Mouse (Mus musculus) embryonic facial prominence, embryonic 11.5 days (tissue): Measurements from ENCODE around the gene Lsm8. TPM values are rescaled to one million over a fixed set of nuclear protein-coding genes. Genes with fewer than 3 reads are reported as not detected.

ENCODE experiments used
- ATAC-seq: fragments of 200-750 bp; cut with Nextera tagmentation; replicated peaks from 2 replicates; pipeline ENCODE4 v1.8.0; 2017; ENCODE audit warnings: low read depth; ENCODE audit not compliant: insufficient number of reproducible peaks, low FRiP score, low TSS enrichment
- DNase-seq: peaks from one replicate; pipeline ENCODE4 v3.0.0-alpha.2; 2015; ENCODE audit warnings: low spot score
- H3K27ac ChIP-seq: fragments of 300-500 bp; sonication (generic); replicated peaks from 2 replicates; pipeline ENCODE4 v1.5.1; 2014; ENCODE audit warnings: mild to moderate bottlenecking, low read depth, low read length, control low read depth
- H3K27me3 ChIP-seq: fragments of 300-500 bp; sonication (generic); 2 replicates; pipeline ENCODE4 v1.6.1; 2014; ENCODE audit warnings: mild to moderate bottlenecking, low read length, moderate library complexity, mixed read lengths; ENCODE audit not compliant: control insufficient read depth, insufficient read depth
- H3K36me3 ChIP-seq: fragments of 300-500 bp; sonication (generic); replicated peaks from 2 replicates; pipeline ENCODE4 v1.6.1; 2014; ENCODE audit warnings: low read depth, mild to moderate bottlenecking, low read length, moderate library complexity, mixed read lengths; ENCODE audit not compliant: control insufficient read depth, insufficient read depth
- H3K4me1 ChIP-seq: fragments of 300-500 bp; sonication (generic); 2 replicates; pipeline ENCODE4 v1.6.1; 2014; ENCODE audit warnings: low read length, mixed read lengths; ENCODE audit not compliant: control insufficient read depth, insufficient read depth
- H3K4me2 ChIP-seq: fragments of 300-500 bp; sonication (generic); 2 replicates; pipeline ENCODE4 v1.6.1; 2014; ENCODE audit warnings: low read depth, mild to moderate bottlenecking, control low read depth, low read length, moderate library complexity
- H3K4me3 ChIP-seq: fragments of 300-500 bp; sonication (generic); 2 replicates; pipeline ENCODE4 v1.5.1; 2014; ENCODE audit warnings: low read depth, low read length, control low read depth
- H3K9ac ChIP-seq: fragments of 300-500 bp; sonication (generic); replicated peaks from 2 replicates; pipeline ENCODE4 v1.6.1; 2014; ENCODE audit warnings: mild to moderate bottlenecking, control low read depth, low read length
- H3K9me3 ChIP-seq: fragments of 300-500 bp; sonication (generic); replicated peaks from 2 replicates; pipeline ENCODE4 v1.6.1; 2016; ENCODE audit warnings: mild to moderate bottlenecking, low read length, inconsistent platforms, mixed read lengths; ENCODE audit not compliant: control insufficient read depth
- WGBS: fragments of 180-500 bp; shearing (Covaris S2); extraction: QIAGEN DNeasy Blood & Tissue Kit; methylation state at CpG from one replicate; pipeline ENCODE4 v1.1.7; 2014; 5-methylcytosine and 5-hydroxymethylcytosine counted together
- polyA plus RNA-seq: library from polyadenylated mRNA; unstranded; fragments of >200 nt; fragmentation: Nextera tagmentation; extraction: Ambion mirVana; gene quantifications from 2 replicates; pipeline ENCODE4 v1.2.1, GENCODE M21; 2014

Lsm8 gene
- 231 and 244 TPM in 2 replicates for polyA plus RNA-seq

DNA sequence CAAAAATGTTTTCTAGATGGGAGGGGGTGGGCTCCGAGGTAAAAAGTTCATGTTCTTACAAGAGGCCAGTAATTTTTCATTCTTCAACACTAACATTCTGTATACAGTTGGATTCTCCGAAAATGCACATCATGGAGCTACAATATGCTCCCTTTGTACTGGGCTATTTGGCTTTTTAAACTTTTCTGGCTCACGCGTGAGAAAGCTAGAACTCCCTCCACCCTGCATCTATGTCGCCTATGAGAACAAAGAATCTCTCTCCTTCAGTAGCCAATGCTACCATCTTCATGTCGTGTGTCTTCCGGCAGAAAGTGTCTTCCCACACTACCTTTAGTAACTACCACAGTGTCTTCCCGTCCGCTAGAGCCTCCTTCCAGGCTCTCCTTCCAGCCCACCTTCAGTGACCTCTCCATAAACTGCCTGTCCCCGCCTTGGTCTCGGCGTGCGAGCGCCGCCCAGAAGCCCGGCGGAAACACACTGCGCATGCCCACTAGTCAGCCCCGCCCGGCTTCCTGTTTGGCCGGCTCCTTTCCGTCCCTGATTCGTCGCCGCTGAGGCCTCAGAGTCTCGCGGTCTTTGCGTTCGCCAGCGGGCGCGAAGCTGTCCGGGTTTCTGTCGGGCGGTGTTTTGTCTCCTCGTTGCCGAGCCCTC, at the start of gene Lsm8:
TSS of gene Lsm8 (plus strand) at position 529 of the 651 bp plus-strand sequence.
- Histone ChIP-seq H3K27ac (peak within 1 kb of the TSS; percentile 86), H3K9ac (peak within 1 kb of the TSS; percentile 94), H3K36me3 (no peaks in the 10 kb centered on the region; the same call in 1 of the 2 replicates), H3K4me3 (peak within 1 kb of the TSS; percentile 71), H3K4me2 (peak within 1 kb of the TSS; percentile 48), H3K27me3 (no peaks in the 10 kb centered on the region), H3K9me3 (no peaks in the 10 kb centered on the region), H3K4me1 (no peaks in the 10 kb centered on the region)
- DNase-seq (peak; percentile 98), ATAC-seq (peak; percentile 100)
- WGBS: 2% methylated on average over 37 of the region's 37 CpGs

DNA sequence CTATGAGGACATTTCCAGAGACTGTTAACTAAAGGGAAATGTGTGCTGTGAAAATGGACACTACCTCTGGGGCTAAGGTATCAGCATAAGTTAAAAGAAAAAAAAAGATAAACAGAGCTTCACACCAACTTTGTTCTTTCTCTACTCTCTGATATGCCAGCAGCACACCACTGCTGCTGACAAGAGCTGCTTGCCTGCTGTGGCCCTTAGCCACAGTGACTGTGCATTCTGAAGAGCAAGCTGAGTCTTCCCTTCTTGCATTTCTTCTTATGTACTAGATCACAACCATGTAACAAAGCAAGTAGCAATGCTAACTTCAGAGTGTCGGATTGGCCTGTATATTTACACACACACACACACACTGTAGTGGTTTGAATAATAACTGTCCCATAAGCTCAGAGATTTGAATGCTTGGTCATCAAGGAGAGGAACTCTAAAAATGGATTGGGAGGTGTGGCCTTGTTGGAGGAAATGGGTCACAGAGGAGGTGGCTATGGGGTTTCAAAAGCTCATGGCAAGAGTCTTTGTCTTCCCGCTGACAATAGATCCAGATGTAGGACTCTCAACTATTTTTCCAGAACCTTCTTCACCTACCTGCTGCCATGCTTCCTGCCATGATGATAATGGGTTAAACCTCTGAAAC, 47.4 kb upstream of the Lsm8 start:
- H3K9me3 ChIP-seq: no peaks in the 10 kb centered on the region
- H3K4me1 ChIP-seq: no peaks in the 10 kb centered on the region
- no peak overlapping the region for H3K9ac ChIP-seq
- ATAC-seq (no peak), DNase-seq (no peak)
- no peaks in the 10 kb centered on the region for H3K27me3 ChIP-seq
- no peak overlapping the region for H3K27ac ChIP-seq
- no peaks in the 10 kb centered on the region for H3K36me3 ChIP-seq
- WGBS: 93% methylated on average over 2 of the region's 2 CpGs
- no peak overlapping the region for H3K4me2 ChIP-seq
- no peak overlapping the region for H3K4me3 ChIP-seq

DNA sequence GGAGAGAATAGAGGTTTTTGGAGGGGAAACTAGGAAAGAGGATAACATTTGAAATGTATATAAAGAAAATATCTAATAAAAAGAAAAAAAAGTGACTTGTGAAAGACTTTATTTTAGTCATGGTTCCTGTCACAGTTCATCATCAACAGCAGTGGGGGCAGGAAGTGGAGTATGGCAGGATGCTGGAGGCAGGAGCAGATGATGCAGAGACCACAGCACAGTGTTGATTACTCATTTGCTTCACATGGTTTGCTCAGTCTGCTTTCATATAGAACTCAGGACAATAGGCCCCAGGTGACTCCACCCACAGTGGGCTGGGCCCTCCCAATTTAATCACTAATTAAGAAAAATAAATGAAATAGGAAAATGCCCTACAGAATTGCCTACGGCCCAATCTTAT, 35.8 kb upstream of the Lsm8 start:
- ATAC-seq (no peak), DNase-seq (no peak)
- Histone ChIP-seq H3K27me3 (no peaks in the 10 kb centered on the region), H3K9me3 (no peaks in the 10 kb centered on the region), H3K36me3 (no peaks in the 10 kb centered on the region), H3K4me2 (no peak overlapping the region), H3K4me1 (no peaks in the 10 kb centered on the region), H3K27ac (no peak overlapping the region), H3K4me3 (no peak overlapping the region), H3K9ac (no peak overlapping the region)
- 89% methylated on average over 1 of the region's 1 CpGs for WGBS

DNA sequence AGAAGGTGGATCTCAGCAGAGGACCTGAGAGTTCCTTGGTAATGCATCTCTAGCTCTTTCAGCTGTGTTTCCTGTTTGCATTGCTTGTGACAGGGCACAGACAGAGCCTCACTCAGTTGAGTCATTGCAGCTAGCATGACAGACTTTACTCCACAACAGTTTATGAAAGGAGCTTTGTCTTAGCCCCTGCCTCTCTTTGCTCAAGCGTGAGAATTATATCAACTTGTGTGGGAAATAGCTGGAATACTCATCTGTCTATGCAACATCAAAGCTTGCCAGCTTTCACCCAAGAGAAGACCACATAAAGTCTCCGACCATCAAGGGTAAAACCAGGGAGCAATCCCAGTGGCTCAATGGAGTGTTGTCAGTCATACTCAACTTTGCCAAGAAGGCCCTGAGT, 32.8 kb upstream of the Lsm8 start:
- H3K9ac ChIP-seq: no peak overlapping the region
- DNase-seq (no peak), ATAC-seq (no peak)
- H3K27ac ChIP-seq: no peak overlapping the region
- H3K4me3 ChIP-seq: no peak overlapping the region
- H3K36me3 ChIP-seq: no peaks in the 10 kb centered on the region
- no peak overlapping the region for H3K4me2 ChIP-seq
- no peaks in the 10 kb centered on the region for H3K4me1 ChIP-seq
- no peaks in the 10 kb centered on the region for H3K27me3 ChIP-seq
- H3K9me3 ChIP-seq: no peaks in the 10 kb centered on the region
- 56% methylated on average over 2 of the region's 2 CpGs for WGBS

DNA sequence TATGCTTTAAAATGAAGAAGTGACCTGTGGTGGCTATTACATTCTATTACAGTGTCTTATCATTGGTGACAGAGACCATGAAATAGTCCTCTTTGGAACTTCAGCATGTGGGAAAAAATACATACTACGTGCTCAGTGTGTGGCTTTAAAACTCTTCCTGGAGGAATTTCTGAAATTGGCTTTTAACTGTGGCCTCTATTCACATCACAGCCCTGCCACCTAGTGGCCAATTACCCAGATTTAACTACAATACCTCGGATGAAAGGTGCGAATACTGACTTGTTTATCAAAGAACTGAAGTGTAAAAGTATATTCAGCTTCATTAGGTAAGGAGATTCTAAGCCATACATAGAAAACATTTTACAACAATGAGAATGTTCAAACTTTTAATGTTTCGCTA, 29.0 kb upstream of the Lsm8 start:
- ATAC-seq (no peak), DNase-seq (peak; percentile 78)
- Histone ChIP-seq H3K36me3 (no peaks in the 10 kb centered on the region), H3K9ac (no peak overlapping the region), H3K4me3 (no peak overlapping the region), H3K27ac (no peak overlapping the region), H3K4me1 (no peaks in the 10 kb centered on the region), H3K9me3 (no peaks in the 10 kb centered on the region), H3K27me3 (no peaks in the 10 kb centered on the region), H3K4me2 (no peak overlapping the region)
- WGBS: 14% methylated on average over 4 of the region's 4 CpGs

DNA sequence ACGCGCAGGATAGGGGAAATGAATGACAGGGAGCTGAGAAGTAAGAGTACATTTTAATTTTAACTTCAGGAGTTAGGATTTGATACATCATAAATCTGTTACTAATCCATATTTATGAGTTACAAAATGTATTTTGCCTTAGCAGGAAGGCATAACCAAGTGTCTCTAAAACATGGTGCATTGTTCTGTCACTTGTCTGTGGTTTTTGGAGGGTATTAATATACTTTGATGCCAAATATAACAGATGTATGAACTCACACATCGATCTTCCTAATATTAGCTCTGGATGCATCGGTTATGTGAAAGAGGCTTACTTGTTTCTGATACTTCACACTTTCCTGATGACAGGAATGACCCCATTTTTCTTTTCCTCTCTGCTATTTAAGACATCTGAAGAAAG, 28.1 kb upstream of the Lsm8 start:
- DNase-seq: no peak
- H3K4me3 ChIP-seq: no peak overlapping the region
- H3K9me3 ChIP-seq: no peaks in the 10 kb centered on the region
- no peak overlapping the region for H3K27ac ChIP-seq
- H3K9ac ChIP-seq: no peak overlapping the region
- no peaks in the 10 kb centered on the region for H3K27me3 ChIP-seq
- H3K4me2 ChIP-seq: no peak overlapping the region
- no peaks in the 10 kb centered on the region for H3K4me1 ChIP-seq
- no peak for ATAC-seq
- H3K36me3 ChIP-seq: no peaks in the 10 kb centered on the region
- 68% methylated on average over 4 of the region's 4 CpGs for WGBS

DNA sequence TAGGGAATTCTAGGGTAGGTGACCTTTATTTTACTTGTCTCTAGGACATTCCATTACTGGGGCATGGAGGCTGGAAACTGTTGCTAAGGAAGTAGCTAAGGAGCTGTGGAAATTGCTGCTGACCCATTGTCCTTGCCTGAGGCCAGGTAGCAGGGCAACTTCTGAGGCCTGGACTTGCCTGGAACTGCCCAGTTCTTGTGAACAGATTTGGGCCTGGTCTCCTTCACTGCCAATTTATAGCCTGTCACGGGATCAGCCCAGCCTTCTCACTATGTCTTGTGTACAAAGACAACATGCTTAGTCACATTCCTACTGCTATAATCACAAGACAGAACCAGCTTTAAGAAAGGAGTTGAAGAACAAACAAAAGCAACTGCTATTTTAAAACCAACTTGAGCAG, 25.6 kb upstream of the Lsm8 start:
- Histone ChIP-seq H3K27me3 (no peaks in the 10 kb centered on the region), H3K4me2 (no peak overlapping the region), H3K27ac (no peak overlapping the region), H3K36me3 (no peaks in the 10 kb centered on the region), H3K9ac (no peak overlapping the region), H3K9me3 (no peaks in the 10 kb centered on the region), H3K4me3 (no peak overlapping the region), H3K4me1 (no peaks in the 10 kb centered on the region)
- DNase-seq (no peak), ATAC-seq (no peak)
- WGBS: 46% methylated on average over 1 of the region's 1 CpGs

DNA sequence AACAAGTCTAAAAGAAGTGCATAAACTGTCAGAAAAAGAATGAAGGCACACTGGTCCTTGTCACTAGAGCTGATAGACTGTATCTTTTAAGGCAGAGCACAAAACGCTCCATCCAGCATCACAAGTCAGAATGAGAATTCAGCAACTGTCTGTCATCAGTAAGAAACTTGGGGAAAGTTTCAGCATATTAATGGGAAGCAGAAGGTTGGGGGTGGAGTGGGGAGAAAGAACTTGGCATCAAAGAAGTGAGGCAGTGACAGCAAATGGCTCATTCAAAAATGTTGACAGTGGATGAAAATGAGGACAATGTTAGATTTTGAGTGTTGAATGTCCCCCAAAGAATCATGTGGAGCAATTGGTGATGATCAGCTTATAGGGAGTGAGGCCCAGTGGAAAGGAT, 15.4 kb upstream of the Lsm8 start:
- ATAC-seq (no peak), DNase-seq (no peak)
- no peaks in the 10 kb centered on the region for H3K27me3 ChIP-seq
- no peak overlapping the region for H3K27ac ChIP-seq
- WGBS: 74% methylated on average over 1 of the region's 1 CpGs
- H3K4me2 ChIP-seq: no peak overlapping the region
- H3K36me3 ChIP-seq: no peaks in the 10 kb centered on the region
- no peaks in the 10 kb centered on the region for H3K9me3 ChIP-seq
- H3K4me3 ChIP-seq: no peak overlapping the region
- no peaks in the 10 kb centered on the region for H3K4me1 ChIP-seq
- no peak overlapping the region for H3K9ac ChIP-seq
